Mouse (Mus musculus) liver, postnatal 0 days (tissue): ENCODE results near the gene A630001G21Rik.

Experiments used
- CTCF ChIP-seq: sonication (generic); IDR thresholded peaks from 2 replicates; pipeline ENCODE4 v1.5.1; 2016; ENCODE audit warnings: antibody characterized with exemption, low read depth
- EP300 ChIP-seq: IDR thresholded peaks from 2 replicates; pipeline ENCODE4 v1.6.1; 2016; ENCODE audit warnings: antibody characterized with exemption, low read depth, mild to moderate bottlenecking

DNA sequence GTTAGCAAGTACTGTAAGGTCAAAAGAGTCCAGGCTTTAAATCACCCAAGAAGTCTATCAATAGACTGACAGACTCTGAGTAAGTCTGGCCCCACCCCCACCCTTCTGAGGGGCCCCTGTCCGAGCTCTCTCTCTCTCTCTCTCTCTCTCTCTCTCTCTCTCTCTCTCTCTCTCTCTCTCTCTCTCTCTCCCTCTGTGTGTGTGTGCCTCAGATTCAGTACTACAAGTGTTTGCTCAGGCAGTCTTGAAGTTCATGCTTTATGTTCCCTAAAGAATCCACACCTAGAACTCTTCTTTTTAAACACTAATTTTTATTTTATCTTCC is 19.5 kb downstream of the A630001G21Rik start:
- TF ChIP-seq CTCF (no peak), EP300 (no peak)
